Mouse (Mus musculus) lung, embryonic 15.5 days (tissue): Measurements from ENCODE around the gene Scamp1. TPM values are rescaled to one million over a fixed set of nuclear protein-coding genes. Genes with fewer than 3 reads are reported as not detected.

Experiments used
- ATAC-seq: fragments of 200-750 bp; cut with Nextera tagmentation; 2 replicates; pipeline ENCODE4 v1.8.0; 2017; ENCODE audit warnings: moderate number of reproducible peaks, borderline replicate concordance; ENCODE audit not compliant: low FRiP score, low TSS enrichment; ENCODE audit errors: extremely low read depth
- H3K27ac ChIP-seq: fragments of 300-500 bp; sonication (generic); 2 replicates; pipeline ENCODE4 v1.5.1; 2015; ENCODE audit warnings: moderate library complexity, mild to moderate bottlenecking, inconsistent platforms
- H3K27me3 ChIP-seq: fragments of 300-500 bp; sonication (generic); 2 replicates; pipeline ENCODE4 v1.6.1; 2015; ENCODE audit warnings: inconsistent platforms
- H3K36me3 ChIP-seq: fragments of 300-500 bp; sonication (generic); 2 replicates; pipeline ENCODE4 v1.6.1; 2015; ENCODE audit warnings: inconsistent platforms
- H3K4me1 ChIP-seq: fragments of 300-500 bp; sonication (generic); 2 replicates; pipeline ENCODE4 v1.6.1; 2015; ENCODE audit warnings: inconsistent platforms
- H3K4me2 ChIP-seq: fragments of 300-500 bp; sonication (generic); 2 replicates; pipeline ENCODE4 v1.6.1; 2015; ENCODE audit warnings: inconsistent platforms, mild to moderate bottlenecking, moderate library complexity
- H3K4me3 ChIP-seq: fragments of 300-500 bp; sonication (generic); 2 replicates; pipeline ENCODE4 v1.5.1; 2015; ENCODE audit warnings: mild to moderate bottlenecking, inconsistent platforms
- H3K9ac ChIP-seq: fragments of 300-500 bp; sonication (generic); 2 replicates; pipeline ENCODE4 v1.6.1; 2015; ENCODE audit warnings: inconsistent platforms
- H3K9me3 ChIP-seq: fragments of 300-500 bp; sonication (generic); 2 replicates; pipeline ENCODE4 v1.6.1; 2016; ENCODE audit warnings: inconsistent platforms
- WGBS: fragments of 180-500 bp; shearing (Covaris S2); methylation state at CpG from one replicate; pipeline ENCODE4 v1.1.7; 2015; 5-methylcytosine and 5-hydroxymethylcytosine counted together
- polyA plus RNA-seq: library from polyadenylated mRNA; unstranded; fragments of >200 nt; fragmentation: Nextera tagmentation; extraction: Ambion mirVana; gene quantifications from 2 replicates; pipeline ENCODE4 v1.2.1, GENCODE M21; 2015

Gene Scamp1
- polyA plus RNA-seq, 1 experiment from 2014 or later, result 31.7 TPM

DNA sequence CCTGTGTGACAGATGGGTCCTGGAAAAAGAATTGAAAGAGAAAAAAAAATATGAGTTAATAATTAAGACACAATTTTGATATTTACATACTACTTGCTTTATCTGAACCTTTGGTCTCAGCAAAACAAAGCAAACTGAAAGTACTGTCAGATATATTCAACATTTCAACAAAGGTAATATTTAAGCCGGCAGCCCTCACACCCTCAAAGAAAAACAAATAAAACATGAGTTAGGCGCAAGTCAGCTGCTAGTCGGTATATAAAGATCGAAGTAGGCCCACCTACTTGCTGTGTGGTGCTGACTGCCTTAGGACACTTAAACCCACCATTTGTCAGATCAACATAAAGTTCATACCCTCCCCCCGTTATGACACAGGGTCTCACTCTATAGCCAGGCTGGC, 32.6 kb downstream of the Scamp1 start:
- no peak for ATAC-seq
- Histone ChIP-seq H3K27me3 (no peaks in the 10 kb centered on the region), H3K36me3 (no peaks in the 10 kb centered on the region), H3K4me1 (peaks cover 6% of the 10 kb centered on the region; the same call in 1 of the 2 replicates), H3K9ac (no peak overlapping the region), H3K4me2 (no peak overlapping the region), H3K9me3 (no peaks in the 10 kb centered on the region), H3K4me3 (no peak overlapping the region), H3K27ac (peak overlapping the region; percentile 37; the same call in 1 of the 2 replicates)
- 56% methylated on average over 5 of the region's 5 CpGs for WGBS

DNA sequence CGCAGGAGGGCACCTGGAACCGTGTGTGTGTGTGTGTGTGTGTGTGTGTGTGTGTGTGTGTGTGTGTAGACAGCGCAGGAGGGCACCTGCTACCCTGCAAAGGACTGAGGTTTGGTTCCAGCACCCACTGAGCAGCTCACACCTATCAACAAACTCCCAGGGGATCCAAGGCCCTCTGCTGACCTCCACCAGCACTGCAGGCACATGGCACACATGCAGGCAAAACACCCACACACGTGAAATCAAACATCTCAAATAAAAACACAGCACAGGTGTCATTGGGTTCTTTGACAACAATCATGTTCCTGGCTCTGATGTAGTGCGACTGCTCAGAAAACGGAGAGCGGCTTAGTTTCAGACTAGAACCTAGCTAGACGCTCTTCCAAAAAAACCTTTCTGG, 34.9 kb downstream of the Scamp1 start:
- Histone ChIP-seq H3K9ac (no peak overlapping the region), H3K36me3 (no peaks in the 10 kb centered on the region), H3K27ac (no peak overlapping the region), H3K4me1 (no peaks in the 10 kb centered on the region), H3K4me3 (no peak overlapping the region), H3K4me2 (no peak overlapping the region), H3K9me3 (no peaks in the 10 kb centered on the region), H3K27me3 (no peaks in the 10 kb centered on the region)
- no peak for ATAC-seq
- 91% methylated on average over 6 of the region's 8 CpGs for WGBS

DNA sequence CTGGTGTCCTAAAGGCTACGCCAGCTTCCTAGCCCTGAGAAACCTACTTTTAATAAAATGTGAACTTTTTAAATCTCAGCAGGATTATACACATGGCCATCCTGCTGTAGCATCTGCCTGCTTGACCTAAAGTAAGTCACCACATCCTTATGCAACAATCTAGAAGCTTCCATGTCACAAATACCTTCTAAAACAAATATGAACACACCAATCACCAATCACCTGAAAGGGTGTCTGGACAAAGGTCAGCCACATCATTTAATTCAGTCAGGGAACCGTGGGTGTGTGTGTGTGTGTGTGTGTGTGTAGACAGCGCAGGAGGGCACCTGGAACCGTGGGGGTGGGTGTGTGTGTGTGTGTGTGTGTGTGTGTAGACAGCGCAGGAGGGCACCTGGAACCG, 35.5 kb downstream of the Scamp1 start:
- no peaks in the 10 kb centered on the region for H3K36me3 ChIP-seq
- H3K4me2 ChIP-seq, result no peak overlapping the region
- no peak overlapping the region for H3K4me3 ChIP-seq
- H3K27ac ChIP-seq, result no peak overlapping the region
- H3K4me1 ChIP-seq, result no peaks in the 10 kb centered on the region
- no peak for ATAC-seq
- no peak overlapping the region for H3K9ac ChIP-seq
- H3K27me3 ChIP-seq, result no peaks in the 10 kb centered on the region
- 92% methylated on average over 6 of the region's 6 CpGs for WGBS
- no peaks in the 10 kb centered on the region for H3K9me3 ChIP-seq

DNA sequence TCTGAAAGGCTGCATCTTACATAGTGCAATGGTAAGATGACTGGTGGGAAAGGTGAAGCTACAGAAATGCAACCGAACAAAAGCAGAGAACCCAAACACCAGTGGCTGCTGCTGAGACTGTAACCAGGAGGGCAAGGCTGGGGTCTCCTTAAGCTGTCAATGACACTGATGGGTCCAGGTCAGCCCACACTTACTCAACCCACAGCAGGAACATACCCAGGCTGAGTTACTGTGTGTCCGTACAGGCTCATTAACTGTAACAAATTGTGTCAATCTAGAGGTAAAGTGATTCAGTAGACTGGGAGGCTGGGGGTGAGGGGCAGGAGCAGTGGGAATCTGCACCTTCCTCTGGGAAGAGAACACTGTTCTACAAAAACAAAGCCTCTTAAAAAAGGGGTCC, 42.8 kb downstream of the Scamp1 start:
- no peak overlapping the region for H3K4me3 ChIP-seq
- H3K4me1 ChIP-seq, result no peaks in the 10 kb centered on the region
- H3K4me2 ChIP-seq, result no peak overlapping the region
- H3K27ac ChIP-seq, result no peak overlapping the region
- no peak overlapping the region for H3K9ac ChIP-seq
- H3K27me3 ChIP-seq, result no peaks in the 10 kb centered on the region
- H3K9me3 ChIP-seq, result no peaks in the 10 kb centered on the region
- ATAC-seq, result no peak
- H3K36me3 ChIP-seq, result no peaks in the 10 kb centered on the region
- 76% methylated on average over 2 of the region's 2 CpGs for WGBS

DNA sequence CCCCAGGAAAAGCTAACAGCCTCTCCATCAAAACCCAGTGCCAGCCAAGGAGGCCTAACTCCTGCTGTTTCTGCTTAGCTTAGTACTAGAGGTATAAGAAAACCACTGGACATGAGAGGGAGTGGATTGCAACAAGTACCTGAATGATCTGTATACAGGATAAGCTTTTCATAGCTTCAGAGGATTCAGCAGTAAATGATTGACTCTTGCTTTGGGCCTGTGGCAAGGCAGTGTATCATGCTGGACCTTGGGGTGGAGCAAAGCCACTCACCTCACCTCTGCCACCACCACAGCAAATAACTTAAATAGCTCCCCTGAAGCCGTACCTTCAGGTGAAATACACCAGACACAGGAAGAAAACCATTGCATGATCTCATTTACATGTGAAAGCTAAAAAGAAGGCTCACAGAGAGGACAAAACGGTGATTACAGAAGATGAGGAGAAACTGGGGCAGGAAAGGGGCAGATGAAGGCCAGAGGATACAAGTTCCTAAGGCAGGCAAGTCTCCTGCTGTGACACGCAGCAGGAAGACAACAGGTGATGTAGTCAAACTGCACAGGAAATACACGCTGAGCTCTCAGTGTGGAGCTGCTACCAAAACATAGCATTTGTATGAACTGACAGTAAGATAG, 43.6 kb downstream of the Scamp1 start:
- ATAC-seq, result no peak
- H3K9ac ChIP-seq, result no peak overlapping the region
- H3K27ac ChIP-seq, result no peak overlapping the region
- WGBS, result 56% methylated on average over 4 of the region's 4 CpGs
- H3K4me1 ChIP-seq, result no peaks in the 10 kb centered on the region
- H3K4me3 ChIP-seq, result no peak overlapping the region
- no peaks in the 10 kb centered on the region for H3K36me3 ChIP-seq
- H3K27me3 ChIP-seq, result no peaks in the 10 kb centered on the region
- H3K9me3 ChIP-seq, result no peaks in the 10 kb centered on the region
- no peak overlapping the region for H3K4me2 ChIP-seq

DNA sequence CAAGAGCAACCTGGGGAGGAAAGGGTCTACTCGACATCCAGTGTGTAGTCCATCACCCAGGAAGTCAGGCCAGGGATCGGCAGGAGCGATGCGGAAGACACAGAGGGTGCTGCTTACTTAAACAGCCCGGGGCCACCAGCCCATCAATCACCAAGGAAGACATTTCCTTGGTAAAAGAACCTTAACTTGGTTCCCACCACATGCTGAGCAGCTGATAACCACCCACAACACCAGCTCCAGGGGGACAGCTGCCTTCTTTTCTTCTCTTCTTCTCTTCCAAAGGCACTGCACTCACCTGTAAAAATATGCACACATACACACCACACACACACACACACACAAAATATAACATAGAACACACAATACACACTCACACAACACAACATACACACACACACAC, 44.8 kb downstream of the Scamp1 start:
- Histone ChIP-seq H3K27me3 (no peaks in the 10 kb centered on the region), H3K9me3 (no peaks in the 10 kb centered on the region), H3K4me3 (no peak overlapping the region), H3K4me2 (no peak overlapping the region), H3K27ac (no peak overlapping the region), H3K9ac (no peak overlapping the region), H3K36me3 (no peaks in the 10 kb centered on the region), H3K4me1 (no peaks in the 10 kb centered on the region)
- 24% methylated on average over 5 of the region's 5 CpGs for WGBS
- ATAC-seq, result no peak

DNA sequence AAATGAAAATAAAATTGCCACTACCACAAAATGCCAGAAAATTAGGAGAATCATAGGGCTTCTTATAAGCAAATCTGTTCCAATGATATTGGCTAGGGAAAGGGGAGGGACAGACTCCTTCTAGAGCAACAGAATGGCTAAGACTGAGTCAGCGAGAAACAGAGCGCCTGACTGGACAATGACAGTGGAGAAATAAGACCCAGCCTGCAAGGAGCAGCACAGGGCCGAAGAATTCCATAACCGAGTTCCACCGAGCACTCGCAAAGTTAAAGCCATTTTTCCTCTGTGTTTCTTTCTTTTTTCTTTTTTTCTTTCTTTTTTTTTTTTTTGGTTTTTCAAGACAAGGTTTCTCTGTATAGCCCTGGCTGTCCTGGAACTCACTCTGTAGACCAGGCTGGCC, 45.5 kb downstream of the Scamp1 start:
- Histone ChIP-seq H3K9me3 (no peaks in the 10 kb centered on the region), H3K27me3 (no peaks in the 10 kb centered on the region), H3K36me3 (no peaks in the 10 kb centered on the region), H3K4me2 (no peak overlapping the region), H3K9ac (no peak overlapping the region), H3K27ac (no peak overlapping the region), H3K4me1 (no peaks in the 10 kb centered on the region), H3K4me3 (no peak overlapping the region)
- 65% methylated on average over 6 of the region's 6 CpGs for WGBS
- no peak for ATAC-seq

DNA sequence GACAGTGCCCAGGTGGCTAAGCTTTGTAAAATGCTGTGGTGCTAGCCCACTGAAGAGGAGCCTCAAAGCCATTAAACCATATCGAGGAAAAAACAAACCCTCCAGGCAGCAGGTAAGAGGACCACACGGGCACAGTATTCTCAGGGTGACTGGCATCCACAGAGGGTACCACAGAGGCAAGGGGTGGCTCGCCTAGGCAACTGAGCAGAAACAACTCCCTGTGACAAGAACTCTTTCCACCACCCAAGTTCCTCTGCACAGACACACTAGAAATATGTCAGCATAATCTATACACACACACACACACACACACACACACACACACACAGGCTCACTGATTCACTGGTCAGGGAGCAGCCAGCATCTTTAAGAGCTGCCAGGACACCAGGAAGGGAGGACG, 46.2 kb downstream of the Scamp1 start:
- Histone ChIP-seq H3K4me2 (no peak overlapping the region), H3K4me1 (no peaks in the 10 kb centered on the region), H3K36me3 (no peaks in the 10 kb centered on the region), H3K4me3 (no peak overlapping the region), H3K9ac (no peak overlapping the region), H3K27me3 (no peaks in the 10 kb centered on the region), H3K9me3 (no peaks in the 10 kb centered on the region), H3K27ac (no peak overlapping the region)
- 57% methylated on average over 4 of the region's 4 CpGs for WGBS
- no peak for ATAC-seq

DNA sequence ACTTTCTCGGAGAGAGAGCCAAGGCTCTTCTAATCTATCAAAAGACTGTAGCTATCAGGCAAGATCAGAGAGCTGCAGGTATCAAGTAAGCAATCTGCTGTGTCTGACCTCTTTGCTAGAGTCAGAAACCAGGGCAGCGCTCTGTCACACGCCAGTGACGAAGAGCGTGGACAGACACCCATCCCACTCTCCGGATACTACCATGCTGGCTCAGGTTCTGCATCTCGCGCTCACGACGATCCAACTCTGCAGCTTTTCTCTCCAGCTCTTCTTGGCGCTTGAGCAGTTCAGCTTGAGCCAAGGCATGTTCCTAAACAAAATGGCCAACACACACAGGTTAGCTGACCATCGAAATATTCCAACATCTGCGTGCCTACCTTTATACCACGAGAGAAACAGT, 53.8 kb downstream of the Scamp1 start:
- no peak for ATAC-seq
- H3K9ac ChIP-seq, result no peak overlapping the region

DNA sequence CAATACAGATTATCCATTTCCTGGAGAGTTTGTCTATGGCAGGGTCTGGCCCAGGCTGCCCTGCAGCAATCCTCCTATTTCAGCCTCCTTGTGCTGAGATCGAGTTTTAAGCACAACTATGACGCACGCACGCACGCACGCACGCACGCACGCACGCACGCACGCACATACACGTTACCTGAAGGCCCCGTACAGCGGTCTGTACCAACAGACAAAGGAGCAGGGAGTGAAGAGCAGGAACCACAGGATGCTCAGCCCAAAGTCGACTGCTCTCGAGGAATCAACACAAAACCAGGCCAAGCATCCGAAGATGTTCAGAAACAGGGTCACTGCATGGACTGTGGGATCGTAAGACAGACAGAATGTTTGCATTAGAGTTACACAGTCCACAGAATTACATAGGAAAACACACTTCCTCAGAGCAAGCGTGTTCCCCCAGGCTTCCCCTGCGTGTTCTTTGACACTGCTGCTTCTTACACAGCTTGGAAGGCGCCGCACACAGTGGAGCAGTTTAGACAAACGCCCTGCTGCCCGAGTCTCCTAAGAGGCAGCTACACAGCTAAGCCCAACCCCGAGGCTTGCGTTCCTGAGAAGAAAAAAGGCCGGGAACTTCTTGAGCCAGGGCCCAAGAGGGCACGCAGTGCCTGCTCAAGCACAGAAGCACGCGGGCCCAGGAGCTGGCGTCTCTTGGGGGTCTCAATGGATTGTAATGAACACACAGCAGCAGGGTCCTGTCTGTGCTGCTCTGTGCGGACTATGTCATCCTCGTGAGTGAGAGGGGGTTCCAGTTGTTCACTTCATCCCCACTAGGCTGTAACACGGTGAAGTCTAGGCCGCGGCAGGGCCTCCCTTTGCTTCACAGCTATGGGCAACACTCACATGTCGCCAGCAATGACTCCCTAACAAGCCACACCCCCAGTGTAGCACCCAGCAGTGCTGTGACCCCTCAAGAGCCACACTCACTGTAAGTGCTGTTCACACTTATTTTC, 60.6 kb downstream of the Scamp1 start:
- no peak for ATAC-seq
- 92% methylated on average over 38 of the region's 38 CpGs for WGBS

More for the DNA sequence above, 53.8 kb downstream of the Scamp1 start:
- H3K9me3 ChIP-seq, result no peaks in the 10 kb centered on the region
- H3K4me2 ChIP-seq, result no peak overlapping the region
- 79% methylated on average over 14 of the region's 14 CpGs for WGBS
- no peaks in the 10 kb centered on the region for H3K4me1 ChIP-seq
- no peaks in the 10 kb centered on the region for H3K27me3 ChIP-seq
- H3K36me3 ChIP-seq, result 0 out of 2 replicates have a peak, but pooled peaks cover 5% of the 10 kb centered on the region
- no peak overlapping the region for H3K27ac ChIP-seq
- no peak overlapping the region for H3K4me3 ChIP-seq

DNA sequence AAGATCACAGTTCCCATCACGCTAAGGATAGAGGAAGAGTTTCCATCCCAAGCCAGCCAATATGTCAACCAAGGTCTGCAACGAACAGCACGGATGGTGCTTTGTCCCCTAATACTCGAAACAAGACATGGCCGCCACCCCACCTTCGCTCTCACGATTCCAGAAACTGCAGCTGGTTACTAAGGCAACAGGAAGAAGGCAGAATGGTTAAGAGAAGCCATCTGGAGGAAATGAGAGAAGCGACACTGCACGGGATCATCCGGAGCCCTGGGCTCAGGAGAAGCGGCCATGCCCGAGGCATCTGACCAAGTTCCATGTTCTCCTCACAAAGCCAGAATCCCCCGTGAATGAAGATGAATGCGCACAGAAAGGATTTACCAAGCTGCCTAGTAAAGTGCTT, 62.0 kb downstream of the Scamp1 start:
- no peak overlapping the region for H3K9ac ChIP-seq
- H3K4me2 ChIP-seq, result no peak overlapping the region
- no peak for ATAC-seq
- WGBS, result 78% methylated on average over 14 of the region's 14 CpGs
- H3K27me3 ChIP-seq, result no peaks in the 10 kb centered on the region
- peaks cover 9% of the 10 kb centered on the region; the same call in 1 of the 2 replicates for H3K36me3 ChIP-seq
- H3K9me3 ChIP-seq, result no peaks in the 10 kb centered on the region
- no peak overlapping the region for H3K4me3 ChIP-seq
- no peaks in the 10 kb centered on the region for H3K4me1 ChIP-seq
- no peak overlapping the region for H3K27ac ChIP-seq

More for the DNA sequence above, 60.6 kb downstream of the Scamp1 start:
- no peak overlapping the region for H3K4me2 ChIP-seq
- H3K9ac ChIP-seq, result no peak overlapping the region
- H3K36me3 ChIP-seq, result peaks cover 9% of the 10 kb centered on the region; the same call in 1 of the 2 replicates
- no peaks in the 10 kb centered on the region for H3K9me3 ChIP-seq
- H3K27me3 ChIP-seq, result no peaks in the 10 kb centered on the region
- no peak overlapping the region for H3K27ac ChIP-seq
- no peaks in the 10 kb centered on the region for H3K4me1 ChIP-seq
- no peak overlapping the region for H3K4me3 ChIP-seq

DNA sequence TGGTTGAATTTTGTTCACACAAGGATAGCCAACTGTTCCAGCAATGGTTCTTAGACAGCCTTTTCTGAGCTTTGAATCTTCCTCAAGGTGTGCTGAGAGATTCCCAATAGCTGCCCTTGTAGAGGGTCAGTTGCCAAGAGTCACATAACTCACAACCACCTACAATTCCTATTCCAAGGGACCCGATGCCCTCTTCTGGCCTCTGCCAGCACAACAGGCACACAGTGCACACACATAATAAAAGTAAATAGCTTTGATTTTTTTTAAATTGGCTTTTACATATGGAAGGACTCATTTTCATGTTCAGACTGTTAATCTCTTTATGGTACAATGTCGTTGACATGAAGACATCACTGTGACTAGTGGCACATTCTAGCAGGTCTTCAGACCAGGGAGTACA, 72.9 kb downstream of the Scamp1 start:
- Histone ChIP-seq H3K27me3 (no peaks in the 10 kb centered on the region), H3K4me3 (no peak overlapping the region), H3K36me3 (peaks cover 7% of the 10 kb centered on the region), H3K27ac (no peak overlapping the region), H3K9ac (no peak overlapping the region), H3K4me2 (no peak overlapping the region), H3K4me1 (0 out of 2 replicates have a peak, but pooled peaks cover 9% of the 10 kb centered on the region), H3K9me3 (no peaks in the 10 kb centered on the region; the same call in 1 of the 2 replicates)
- WGBS, result 80% methylated on average over 2 of the region's 2 CpGs
- no peak for ATAC-seq
